Mouse (Mus musculus): Measurements from ENCODE around the gene Isg20l2. TPM values are rescaled to one million over a fixed set of nuclear protein-coding genes. Genes with fewer than 3 reads are reported as not detected.
A peak's percentile ranks its signal among the peaks of the same experiment; 100 is the strongest.

Isg20l2 gene
- total RNA-seq, 2 experiments from 2014 or later = 19.4 to 20.6 TPM

- DNase-seq (ENCODE audit: low spot score in 2 of 2) = no peak
Observed at GRCm38 (mm10) chr3:87973593-87974380, 43.7 kb downstream of the Isg20l2 start.

- peak in 1 of 2 experiments; percentile 44 for DNase-seq (ENCODE audit: low spot score in 2 of 2)
Observed at GRCm38 (mm10) chr3:87974381-87974987, 44.4 kb downstream of the Isg20l2 start.

GRCm38 (mm10) chr3:87979493-87979892, 49.4 kb downstream of the Isg20l2 start:
- DNase-seq (ENCODE audit: low spot score in 2 of 2) = no peak

DNA sequence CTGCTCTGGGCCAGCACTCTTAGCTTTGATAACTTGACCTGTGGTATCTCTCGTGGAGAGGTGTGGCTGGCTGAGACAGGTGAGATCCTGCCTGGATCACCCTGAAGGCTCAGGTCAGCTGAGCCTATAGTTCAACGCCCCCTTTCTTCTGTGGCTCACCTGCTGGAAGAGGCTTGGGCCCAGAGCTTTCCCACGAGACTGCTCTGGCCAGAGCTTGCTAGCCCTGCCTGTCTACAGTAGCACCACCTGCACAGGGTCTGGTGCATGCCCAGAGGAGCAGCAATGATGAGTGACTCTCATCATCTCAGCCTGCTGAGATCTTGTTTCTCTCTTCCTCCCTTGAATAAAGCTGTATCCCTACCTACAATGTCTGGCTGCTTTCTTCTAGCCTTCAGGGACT, 50.0 kb downstream of the Isg20l2 start:
- DNase-seq (ENCODE audit: low spot score in 2 of 2) = no peak

DNA sequence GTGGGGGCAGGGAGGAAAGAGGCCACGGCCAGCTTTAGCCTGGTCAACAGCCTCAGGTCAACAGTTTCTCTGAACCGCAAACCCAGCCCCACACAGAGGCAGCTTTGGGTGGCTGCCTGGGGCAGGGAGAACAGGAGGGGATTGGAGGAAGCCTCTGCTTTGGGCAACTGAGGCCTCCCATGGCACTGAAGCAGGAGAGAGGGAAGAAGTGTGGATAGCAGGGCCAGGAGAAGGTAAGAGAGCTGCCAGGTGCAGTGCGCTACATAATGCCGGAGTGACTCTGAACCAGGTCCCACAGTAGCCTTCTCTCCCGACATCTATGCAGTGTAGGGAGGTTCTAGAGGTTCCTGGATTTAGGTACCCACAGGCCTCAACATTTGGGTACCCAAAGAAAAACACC, 50.6 kb downstream of the Isg20l2 start:
- DNase-seq (ENCODE audit: low spot score in 2 of 2) = no peak

GRCm38 (mm10) chr3:87981214-87981760, 51.2 kb downstream of the Isg20l2 start:
- DNase-seq (ENCODE audit: low spot score in 2 of 2) = no peak

- DNase-seq (ENCODE audit: low spot score in 2 of 2) = peak in 1 of 2 experiments; percentile 34
Observed at GRCm38 (mm10) chr3:87981894-87982835, 52.1 kb downstream of the Isg20l2 start.

DNA sequence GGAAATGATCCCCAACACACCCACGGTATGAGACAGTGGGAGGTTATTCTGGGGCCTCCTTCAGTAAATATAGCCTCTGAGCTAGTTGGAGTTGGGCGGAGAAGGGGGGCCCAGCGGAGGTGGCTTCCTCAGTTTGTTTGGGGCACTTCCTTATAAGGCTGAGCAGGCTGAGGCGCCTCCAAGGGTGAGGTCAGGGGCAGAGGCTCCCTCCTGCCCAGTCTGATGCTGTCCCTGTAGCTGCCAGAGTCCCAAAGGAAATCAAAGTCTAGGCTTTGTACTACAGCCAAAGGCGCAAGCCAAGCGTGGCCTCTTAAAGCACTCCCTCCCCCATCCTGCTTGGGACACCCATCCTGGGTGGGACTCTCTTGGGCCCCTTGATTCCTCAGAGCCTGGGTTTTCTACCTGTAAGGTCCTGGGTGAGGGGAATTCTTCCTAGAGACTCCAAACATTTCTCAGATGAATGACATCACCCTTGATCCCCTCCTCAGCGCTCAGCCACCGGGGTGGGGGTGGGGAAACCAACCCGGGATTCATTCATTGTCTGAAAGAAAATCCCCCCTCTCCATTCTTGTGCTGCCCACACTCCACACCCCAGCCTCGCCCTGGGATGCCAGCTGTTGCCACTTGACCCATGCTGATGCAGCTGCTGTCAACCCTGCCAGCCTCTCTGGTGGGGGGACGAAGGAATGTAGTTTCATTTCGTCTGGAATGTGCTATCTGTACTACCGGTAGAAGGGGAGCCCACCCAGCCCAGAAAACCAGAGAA, 52.9 kb downstream of the Isg20l2 start:
- no peak for DNase-seq (ENCODE audit: low spot score in 2 of 2)

DNA sequence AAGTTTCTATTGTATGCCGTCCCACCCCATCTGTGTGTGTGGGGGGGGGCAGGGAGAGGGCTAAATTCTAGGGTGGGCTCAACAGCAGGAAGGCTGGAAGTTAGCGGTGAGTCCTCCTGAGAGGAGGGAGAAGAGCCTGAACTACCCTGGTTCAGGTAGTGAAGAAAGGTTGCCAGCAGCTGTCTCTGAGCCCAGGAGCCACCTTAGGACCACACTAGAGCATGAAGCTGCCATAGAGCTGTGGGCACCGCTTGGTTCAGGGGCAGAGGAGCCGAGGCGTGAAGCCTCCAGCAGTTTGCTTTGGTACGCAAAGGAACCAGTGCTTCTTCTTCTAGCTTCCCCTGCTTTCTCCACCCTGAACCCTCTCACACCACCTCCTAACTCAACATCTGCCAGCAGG, 53.5 kb downstream of the Isg20l2 start:
- no peak for DNase-seq (ENCODE audit: low spot score in 2 of 2)

GRCm38 (mm10) chr3:87984094-87984493, 54.0 kb downstream of the Isg20l2 start:
- DNase-seq (ENCODE audit: low spot score in 2 of 2) = no peak

GRCm38 (mm10) chr3:87985505-87986320, 55.6 kb downstream of the Isg20l2 start:
- DNase-seq (ENCODE audit: low spot score in 2 of 2) = no peak

DNA sequence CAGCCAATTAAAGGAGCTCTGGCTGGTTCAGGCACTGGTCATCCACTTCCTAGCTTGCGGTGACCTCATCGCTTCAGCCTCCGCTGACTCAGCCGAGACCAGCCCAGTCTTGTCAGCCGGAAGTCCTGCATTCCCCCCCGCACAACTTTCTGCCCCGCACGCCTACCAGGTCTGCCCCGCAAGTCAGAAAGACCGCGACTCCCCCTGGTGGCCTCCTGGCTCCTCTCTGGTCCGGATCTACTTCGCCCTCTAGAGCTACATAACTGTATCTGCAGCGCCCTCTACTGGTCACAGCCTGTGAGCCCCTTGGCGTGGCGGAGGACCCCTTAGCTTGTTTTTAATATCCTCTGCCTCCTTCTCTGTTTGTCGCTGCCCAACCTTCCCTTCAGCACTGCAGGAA, 56.8 kb downstream of the Isg20l2 start:
- DNase-seq (ENCODE audit: low spot score in 2 of 2) = peak; percentile 94 to 97

DNA sequence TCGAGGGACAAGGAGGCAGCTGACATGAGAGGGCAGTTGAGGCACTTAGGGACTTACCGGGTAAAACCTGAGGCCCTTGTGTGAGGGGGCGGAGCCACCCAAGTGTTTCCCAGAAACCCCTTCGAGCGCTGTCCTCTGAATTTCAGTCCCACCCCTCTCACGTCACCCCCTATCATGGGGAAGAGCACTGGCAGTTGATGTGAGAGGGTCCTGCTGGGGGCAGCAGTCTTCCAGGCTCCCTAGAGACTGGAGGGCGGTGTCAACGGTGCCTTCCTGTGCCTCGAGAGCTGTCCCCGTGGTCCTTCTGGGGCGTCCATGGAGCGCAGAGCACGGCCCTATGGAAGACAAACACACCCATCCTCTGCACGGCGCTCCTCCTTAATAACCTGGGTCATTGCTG, 57.5 kb downstream of the Isg20l2 start:
- no peak for DNase-seq (ENCODE audit: low spot score in 2 of 2)

DNA sequence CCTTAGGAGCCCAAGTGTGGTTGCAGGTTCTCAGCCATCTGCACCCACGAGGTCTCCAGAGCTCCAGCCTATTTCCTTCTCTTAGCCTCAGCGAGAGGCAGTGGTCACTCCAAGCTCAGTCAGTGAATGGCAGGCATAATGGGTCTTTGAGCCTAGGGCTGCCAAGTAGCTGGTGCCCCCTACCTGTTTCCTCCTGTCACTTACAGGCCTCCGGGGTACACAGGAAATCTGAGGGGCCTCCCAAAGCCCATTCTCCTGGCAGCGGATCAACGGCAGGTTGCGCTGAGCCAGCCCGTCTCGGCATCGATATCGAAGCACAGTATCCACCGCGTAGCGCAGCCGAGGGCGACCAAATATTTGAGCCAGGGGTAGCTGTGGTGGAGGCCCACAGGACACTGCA, 58.0 kb downstream of the Isg20l2 start:
- DNase-seq (ENCODE audit: low spot score in 2 of 2) = no peak

DNA sequence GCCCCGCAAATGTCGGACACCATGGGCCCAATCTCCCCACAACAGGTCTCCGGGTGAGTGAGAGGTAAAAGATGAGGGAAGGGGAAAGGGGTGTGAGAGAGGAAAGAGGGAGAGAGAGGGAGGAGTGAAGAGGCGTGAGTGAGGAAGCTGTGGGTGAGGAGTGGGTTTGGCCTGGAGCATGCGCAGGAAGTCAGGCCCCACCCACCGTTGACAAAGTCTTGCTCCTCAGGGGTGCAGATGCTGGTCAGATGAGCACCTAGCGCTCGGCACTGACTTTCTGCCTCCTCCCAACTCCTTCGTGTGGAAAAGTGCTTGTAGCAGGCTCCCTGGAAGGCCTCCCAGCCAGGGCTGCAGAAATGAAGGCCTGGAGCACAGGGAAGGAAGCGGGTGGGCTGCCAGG, 59.8 kb downstream of the Isg20l2 start:
- DNase-seq (ENCODE audit: low spot score in 2 of 2) = no peak

Data from adrenal gland, adult 18-20 months (tissue).